Mouse (Mus musculus) lung, postnatal 14 days (tissue): ENCODE results near the gene Gm21903.
"Not testable (repeated sequence)": the region's sequence is repeated elsewhere in the genome, so short reads cannot be mapped to it uniquely, and the experiment has no call there.

ENCODE experiments used
- DNase-seq: peaks from one replicate; pipeline ENCODE4 v3.0.0; 2021

Gene Gm21903

GRCm38 (mm10) chr17:39043241-39043640 lies at the start of gene Gm21903:
Gene Gm21903 (minus strand): TSS chr17:39043341.
- DNase-seq, result no peak

DNA sequence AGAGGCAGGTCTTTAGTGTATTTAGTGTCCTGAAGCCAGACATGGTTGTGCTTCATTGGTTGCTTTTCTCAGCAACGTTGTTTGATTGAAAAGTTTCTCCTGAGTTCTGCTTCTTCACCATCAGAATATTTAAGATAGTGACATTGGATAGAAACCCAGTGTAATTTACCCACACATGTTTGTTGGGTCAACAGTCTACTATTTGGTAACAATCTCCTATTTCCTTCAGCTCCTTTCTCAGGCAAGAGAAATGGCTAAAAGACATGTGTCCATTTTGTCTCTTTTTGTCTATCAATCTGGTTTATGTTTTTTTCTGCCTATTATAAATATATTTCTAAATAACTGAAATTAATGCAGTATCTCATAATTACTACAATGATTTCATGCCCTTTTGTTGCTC lies 33.8 kb upstream of the Gm21903 start, which contains the start of gene Esp23:
Gene Esp23 (minus strand): TSS at position 101 of the 400 bp plus-strand sequence.
- DNase-seq, result no peak

DNA sequence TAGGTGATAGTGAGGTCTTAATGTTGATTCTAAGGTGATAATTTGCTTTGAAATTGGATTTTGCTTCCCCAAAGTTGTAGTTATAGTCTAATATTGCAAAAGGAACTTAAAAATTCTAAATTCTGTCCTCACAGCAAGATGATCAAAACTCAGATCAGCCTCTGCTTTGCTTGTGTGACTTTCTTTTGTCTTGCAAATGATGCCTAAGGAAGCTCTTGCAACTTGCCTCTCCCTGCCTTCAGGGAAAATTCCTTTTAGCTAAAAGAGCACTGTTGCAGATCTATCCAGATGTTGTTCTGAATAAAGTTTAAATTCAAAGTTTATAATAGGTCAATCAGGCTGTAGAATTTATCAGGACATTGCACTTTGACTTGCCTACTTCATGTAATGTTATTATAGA lies 20.5 kb upstream of the Gm21903 start:
- no peak for DNase-seq

- DNase-seq, result not testable (repeated sequence)
Observed at GRCm38 (mm10) chr17:39036395-39036794, 6.7 kb downstream of the Gm21903 start, which contains the start of gene Esp24. Gene Esp24 (plus strand): TSS chr17:39036695.

DNA sequence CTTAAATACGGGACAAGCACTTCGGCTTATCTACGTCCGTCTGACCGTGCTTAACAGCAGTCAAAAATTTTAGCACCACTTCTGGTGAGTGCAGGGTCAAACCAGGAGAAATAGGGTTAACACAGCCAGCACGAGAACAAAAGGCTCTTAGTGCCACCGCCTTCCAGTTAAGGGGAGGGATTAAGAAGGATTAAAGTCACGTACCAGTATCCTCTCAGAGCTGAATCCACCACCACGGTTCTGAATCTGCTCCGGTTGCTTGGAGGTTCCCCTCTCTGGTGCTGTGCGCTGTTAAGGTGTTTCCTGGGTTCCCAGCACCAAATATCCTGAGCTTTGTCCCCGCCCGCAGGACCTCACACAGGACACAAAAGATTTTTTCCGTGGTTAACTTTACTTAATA lies 26.0 kb downstream of the Gm21903 start:
- no peak for DNase-seq

GRCm38 (mm10) chr17:39010675-39011638 lies 32.2 kb downstream of the Gm21903 start:
- DNase-seq, result no peak

- no peak for DNase-seq
Observed at GRCm38 (mm10) chr17:39009846-39010245, 33.3 kb downstream of the Gm21903 start.
